Mouse (Mus musculus): ENCODE measurements around the gene Olfr1390.

DNA sequence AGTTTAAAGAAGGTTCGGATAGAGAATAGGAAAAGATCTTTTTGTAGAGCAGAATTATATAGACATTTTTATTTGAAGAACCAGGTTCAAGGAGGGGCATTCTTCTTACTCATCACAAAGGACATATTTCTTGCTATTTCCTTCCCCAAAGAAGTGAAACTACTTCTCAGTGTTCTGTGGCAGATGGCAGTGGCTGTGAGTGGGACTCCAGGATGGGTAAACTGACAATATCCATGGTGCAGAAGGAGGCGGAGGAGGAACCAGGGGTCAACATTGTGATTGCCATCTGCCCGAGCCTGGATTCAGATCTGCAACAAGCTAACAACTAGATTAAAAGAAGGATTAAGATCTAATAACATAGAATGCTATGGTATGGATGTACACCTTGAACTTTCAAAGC is 8.3 kb upstream of the Olfr1390 start:
- TF ChIP-seq CTCF (IDR thresholded peaks at IDR 0.05; ENCODE audit: extremely low read depth, insufficient read depth, insufficient read length, insufficient replicate concordance) (no peak), POLR2A (IDR thresholded peaks at IDR 0.05; ENCODE audit: low read depth, low read length) (no peak)
